Mouse (Mus musculus) B cell, adult 2 months (primary cell): ENCODE measurements around the gene Acat2.
"Not testable (repeated sequence)": the region's sequence is repeated elsewhere in the genome, so short reads cannot be mapped to it uniquely, and the experiment has no call there.

Experiments used
- DNase-seq, 2 experiments: peaks; one replicate each; pipeline ENCODE4 v3.0.0; 2022

Acat2 gene

DNA sequence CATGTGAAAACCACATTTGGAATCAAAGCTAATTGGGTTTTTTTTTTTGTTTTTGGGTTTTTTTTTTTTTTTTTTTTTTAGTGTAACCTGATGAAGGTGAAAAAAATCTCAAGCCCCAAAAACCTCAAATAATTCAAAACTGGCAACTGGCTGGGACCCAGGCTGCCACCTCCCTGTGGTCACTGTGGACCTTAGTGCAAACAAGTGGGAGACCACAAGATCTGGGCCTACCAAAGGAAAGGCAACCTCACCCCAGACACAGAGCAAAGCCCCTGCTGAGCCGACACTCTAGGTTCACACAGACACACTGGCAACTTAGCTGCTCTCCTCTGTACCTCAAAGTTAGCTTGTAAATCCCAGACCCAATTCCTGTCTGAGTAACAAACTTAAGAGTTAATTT is 56.2 kb downstream of the Acat2 start:
- DNase-seq, result no peak

GRCm38 (mm10) chr17:12903372-12904333 is 56.9 kb downstream of the Acat2 start:
- no peak for DNase-seq

DNA sequence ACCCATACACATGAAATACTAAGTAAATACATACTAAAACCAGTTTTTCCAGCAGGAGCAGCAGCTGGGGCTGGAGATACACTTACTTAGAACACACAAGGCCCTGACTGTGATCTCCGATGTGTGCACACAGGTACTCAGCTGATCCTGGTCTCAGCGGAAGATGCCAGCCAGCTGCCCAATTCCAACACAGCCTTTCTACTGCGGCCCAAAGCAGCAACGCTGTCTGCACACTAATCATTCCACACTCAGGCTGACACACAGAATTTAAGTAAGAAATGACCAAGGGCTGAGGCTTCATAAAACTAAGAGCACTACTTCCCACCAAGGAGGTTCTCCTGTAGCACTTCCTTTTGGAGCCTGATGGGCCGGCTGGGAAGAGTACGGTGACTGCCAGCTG is 58.3 kb downstream of the Acat2 start:
- DNase-seq, result no peak

DNA sequence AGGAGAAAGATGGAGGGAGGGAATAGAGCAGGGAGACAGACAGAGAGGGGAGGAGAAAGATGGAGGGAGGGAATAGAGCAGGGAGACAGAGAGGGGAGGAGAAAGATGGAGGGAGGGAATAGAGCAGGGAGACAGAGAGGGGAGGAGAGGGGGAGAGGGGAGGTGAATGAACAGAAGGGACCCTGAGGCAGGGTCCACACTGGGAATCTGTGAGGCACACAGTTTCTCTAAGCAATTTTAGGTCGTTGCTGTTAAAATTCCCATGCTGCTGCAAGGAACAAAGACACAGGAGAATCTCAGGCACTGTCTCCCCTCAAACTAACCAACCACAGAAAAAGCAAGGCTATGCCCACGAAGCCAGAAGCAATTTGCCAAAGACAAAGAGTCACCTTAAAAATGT is 61.9 kb downstream of the Acat2 start:
- not testable (repeated sequence) for DNase-seq

- no peak for DNase-seq
Measured at GRCm38 (mm10) chr17:12897674-12898073, 62.9 kb downstream of the Acat2 start.
